Mouse (Mus musculus) thymus, postnatal 36 days (tissue): Measurements from ENCODE around the gene Mmp27.

ENCODE experiments used
- DNase-seq, 2 experiments: peaks; one replicate each; pipeline ENCODE4 v3.0.0; 2022; ENCODE audit warnings: mixed read lengths in 2 of 2

The Mmp27 gene

DNA sequence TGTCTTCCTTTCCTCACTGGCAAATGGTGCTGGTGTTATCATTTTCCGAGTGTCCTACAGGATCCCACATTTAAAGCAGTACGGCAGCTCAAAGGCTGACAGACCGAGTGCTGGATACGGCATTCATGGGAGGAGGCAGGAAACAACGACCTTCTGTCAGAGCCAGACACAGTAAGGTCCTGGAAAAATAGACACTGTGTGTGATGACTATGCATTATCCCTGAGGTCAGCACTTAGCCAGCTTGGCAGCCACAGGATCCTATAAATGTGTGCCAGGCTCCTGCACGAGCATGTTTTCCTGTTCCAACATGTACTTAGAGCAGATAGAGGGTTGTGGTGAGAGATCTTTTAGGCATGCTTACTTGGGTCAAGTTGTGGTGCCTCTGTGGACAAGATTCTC lies 32.8 kb downstream of the Mmp27 start:
- no peak for DNase-seq

DNA sequence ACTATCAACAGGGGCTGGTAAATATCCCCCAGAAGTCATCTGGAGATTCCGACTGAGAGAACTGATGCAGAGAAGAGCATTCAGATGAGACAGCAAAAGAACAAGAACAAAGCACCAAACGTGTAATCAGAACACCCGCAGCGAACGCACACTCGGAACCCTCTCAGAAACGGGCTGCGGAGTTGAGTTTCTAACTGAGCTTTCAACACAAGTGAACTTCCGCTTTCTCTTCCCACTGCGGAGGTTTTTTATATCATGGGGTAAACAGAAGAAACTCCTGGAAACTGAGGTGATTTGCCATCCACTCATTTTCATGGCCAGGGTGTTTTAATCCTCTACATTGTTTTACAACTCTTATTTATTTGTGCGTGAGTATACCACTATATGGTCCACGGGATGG lies 34.4 kb downstream of the Mmp27 start:
- no peak for DNase-seq

DNA sequence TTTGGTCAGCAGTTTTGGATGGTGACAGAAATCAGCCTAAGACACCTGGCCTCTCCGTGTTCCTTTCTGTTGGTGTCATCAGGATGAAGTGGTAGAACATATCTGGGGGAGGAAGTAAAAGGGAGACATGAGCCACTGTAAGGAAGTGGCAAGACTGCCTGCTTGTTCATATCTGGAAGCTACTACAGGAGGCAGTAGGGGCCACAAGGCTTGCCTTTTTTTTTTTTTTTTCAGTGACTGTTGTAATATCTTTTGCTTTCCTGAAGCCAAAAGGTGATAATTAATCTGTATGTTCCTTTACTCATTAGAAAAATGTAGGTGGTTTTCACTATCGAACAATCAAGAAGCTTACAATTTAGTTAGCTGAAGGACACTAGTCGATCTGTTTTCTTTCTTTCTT lies 51.4 kb downstream of the Mmp27 start:
- DNase-seq: no peak

DNA sequence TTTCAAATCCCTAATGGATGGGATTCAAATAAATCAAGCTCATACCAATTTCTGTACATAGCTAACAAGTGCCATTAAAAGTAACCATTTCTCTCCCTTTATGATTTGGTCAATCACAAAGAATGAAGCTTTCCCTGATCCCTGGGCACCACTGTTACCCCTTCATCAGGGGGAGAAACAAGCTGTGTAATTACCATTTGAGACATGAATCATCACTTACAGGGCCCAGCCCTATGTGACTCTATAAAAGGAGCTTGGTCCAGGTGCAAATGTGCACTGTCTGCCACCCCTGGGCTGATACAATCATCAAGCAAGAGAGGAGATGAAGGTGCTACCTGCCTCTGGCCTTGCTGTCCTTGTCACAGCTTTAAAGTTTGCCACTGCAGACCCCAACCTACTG lies 56.7 kb downstream of the Mmp27 start, which contains the start of gene Mmp20:
TSS of gene Mmp20 (plus strand) at position 301 of the 400 bp plus-strand sequence.
- no peak for DNase-seq
